Comparison of ENCODE assay signal across 14 mouse cellular contexts in the genomic region with DNA sequence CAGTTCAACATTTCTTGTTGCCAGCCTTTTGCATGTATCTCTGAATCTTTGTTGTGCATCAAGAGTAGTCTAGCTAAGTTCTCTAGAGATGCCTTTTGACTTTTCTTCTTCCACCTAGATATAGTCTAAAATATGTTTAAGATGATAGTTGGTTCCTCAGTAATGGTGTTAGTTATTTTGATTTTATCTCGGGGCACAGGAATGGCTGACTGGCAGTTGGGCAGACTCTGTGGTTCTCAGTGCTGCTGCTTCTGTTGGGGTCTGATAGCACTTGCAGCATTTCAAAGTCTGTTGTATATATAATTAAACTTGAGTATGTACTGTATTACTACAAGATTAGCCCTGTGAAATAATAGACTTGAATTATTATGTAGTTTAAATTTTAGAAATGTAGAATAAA.
DNase-seq lines count a peak whose midpoint lies in the region; ATAC-seq and TF ChIP-seq lines count a peak whose summit lies in the region.
"Had no signal": no experiment of that assay in that cellular context is flagged by ENCODE, and none has a peak within 500 bp of the region (broad histone marks: within the 10 kb centered on the region; RNA-seq: fewer than 3 reads in every experiment).

No protein-coding gene starts in this region.

- WGBS in heart, embryonic 14.5 days: 21% methylated on average over 1 of the region's 1 CpGs
- WGBS in heart, adult 2 months: 33% methylated on average over 1 of the region's 1 CpGs
- 9% methylated on average over 1 of the region's 1 CpGs for WGBS in liver, embryonic 12.5 days (ENCODE audit: insufficient replicate concordance)

- TF ChIP-seq CTCF in heart, adult 2 months (IDR thresholded peaks at IDR 0.05): no peak

- no peak for TF ChIP-seq POLR2A in heart, adult 2 months (IDR thresholded peaks at IDR 0.05; ENCODE audit: insufficient read depth, low read depth, low read length)

- H3K36me3 ChIP-seq in heart, embryonic 14.5 days (ENCODE audit: control insufficient read depth, insufficient read depth, low read length): no peaks in the 10 kb centered on the region
- H3K36me3 ChIP-seq in heart, adult 2 months (ENCODE audit: control insufficient read depth, insufficient read depth, low read length): peaks cover 6% of the 10 kb centered on the region; the same call in 1 of the 2 replicates
- no peaks in the 10 kb centered on the region for H3K36me3 ChIP-seq in liver, embryonic 12.5 days

- TF ChIP-seq EP300 in heart, adult 2 months (IDR thresholded peaks at IDR 0.05; ENCODE audit: insufficient read depth, low read depth, low read length): no peak

- H3K4me2 ChIP-seq in heart, embryonic 14.5 days (ENCODE audit: low read length): peak overlapping the region; percentile 12; the same call in 1 of the 2 replicates
- peak overlapping the region; percentile 41 for H3K4me2 ChIP-seq in liver, embryonic 12.5 days
- H3K4me2 ChIP-seq: forebrain, embryonic 13.5 days had no signal

- no peak for ATAC-seq in heart, embryonic 14.5 days (ENCODE audit: insufficient number of reproducible peaks, insufficient read depth, low FRiP score, low read depth)
- ATAC-seq in liver, embryonic 12.5 days: peak; percentile 47
- ATAC-seq in activated CD4-positive, CD25-positive, alpha-beta regulatory T cell, adult 4 months: no peak
- ATAC-seq: forebrain, embryonic 13.5 days; hindbrain, embryonic 16.5 days had no signal

- H3K79me2 ChIP-seq in heart, adult 2 months (replicated peaks; ENCODE audit: control insufficient read depth, insufficient read depth, low read length): peaks cover 5% of the 10 kb centered on the region

- peak overlapping the region in 1 of 2 experiments; percentile 31; a peak in 1 of 4 replicates for H3K27ac ChIP-seq in heart, embryonic 14.5 days (replicated peaks in 1 of 2; ENCODE audit: control insufficient read depth in 1 of 2, insufficient read depth in 1 of 2, low read depth in 2 of 2, low read length in 2 of 2)
- H3K27ac ChIP-seq in heart, adult 2 months: no peak overlapping the region
- peak overlapping the region; percentile 77 for H3K27ac ChIP-seq in liver, embryonic 12.5 days
- H3K27ac ChIP-seq: forebrain, embryonic 13.5 days had no signal

- no peak for DNase-seq in heart, adult 2 months
- peak; percentile 67 for DNase-seq in 416B (ENCODE audit: low read depth)
- peak; percentile 51 for DNase-seq in MEL-GATA-1-ER (ENCODE audit: extremely low read depth, low read depth)
- DNase-seq in ovary, postnatal 10 days (ENCODE audit: low spot score): no peak
- no peak for DNase-seq in gastrocnemius, postnatal 25 days
- DNase-seq: cerebellum, postnatal 14 days; kidney, adult 11 months; kidney, postnatal 36 days; midbrain, embryonic 14.5 days had no signal

- no peaks in the 10 kb centered on the region for H3K9me3 ChIP-seq in heart, embryonic 14.5 days (ENCODE audit: control insufficient read depth, low read length)
- H3K9me3 ChIP-seq in liver, embryonic 12.5 days (replicated peaks): no peaks in the 10 kb centered on the region
- H3K9me3 ChIP-seq: forebrain, embryonic 13.5 days had no signal

- H3K4me3 ChIP-seq in heart, embryonic 14.5 days (ENCODE audit: control insufficient read depth in 1 of 2, insufficient read depth in 1 of 2, low read depth in 1 of 2, low read length in 2 of 2): no peak overlapping the region
- no peak overlapping the region for H3K4me3 ChIP-seq in heart, adult 2 months
- H3K4me3 ChIP-seq in liver, embryonic 12.5 days: no peak overlapping the region
- H3K4me3 ChIP-seq: forebrain, embryonic 13.5 days had no signal

- intact Hi-C loops in heart, adult 2 months (cut with DNase I): loop anchor here (5.0 kb wide), 1 partner anchor 181 kb away; no protein-coding TSS in a partner anchor

- peaks cover 2 to 13% of the 10 kb centered on the region in 2 experiments for H3K4me1 ChIP-seq in heart, embryonic 14.5 days (ENCODE audit: control insufficient read depth in 2 of 2, insufficient read depth in 2 of 2, low read length in 2 of 2)
- peaks cover 2% of the 10 kb centered on the region for H3K4me1 ChIP-seq in heart, adult 2 months (ENCODE audit: control insufficient read depth, insufficient read depth, low read length)
- H3K4me1 ChIP-seq in liver, embryonic 12.5 days: peaks cover 43% of the 10 kb centered on the region

- H3K9ac ChIP-seq in heart, embryonic 14.5 days (ENCODE audit: low read length): no peak overlapping the region
- H3K9ac ChIP-seq in heart, adult 2 months (ENCODE audit: low read depth, low read length): no peak overlapping the region
- H3K9ac ChIP-seq in liver, embryonic 12.5 days: no peak overlapping the region
- H3K9ac ChIP-seq: forebrain, embryonic 13.5 days had no signal

- no peaks in the 10 kb centered on the region for H3K27me3 ChIP-seq in heart, embryonic 14.5 days (ENCODE audit: control insufficient read depth, insufficient read depth, low read length)
- no peaks in the 10 kb centered on the region for H3K27me3 ChIP-seq in heart, adult 2 months (ENCODE audit: control insufficient read depth, insufficient read depth, low read length)
- no peaks in the 10 kb centered on the region for H3K27me3 ChIP-seq in liver, embryonic 12.5 days (replicated peaks)
- H3K27me3 ChIP-seq: forebrain, embryonic 13.5 days had no signal

Comparison
In these comparisons a context has a peak if more than half of its experiments do, and no peak if none do; other contexts are left out.
1. DNase-seq: peak in 416B (single experiment) and MEL-GATA-1-ER (single experiment); none in heart, adult 2 months (0 of 2), ovary, postnatal 10 days (single experiment) and gastrocnemius, postnatal 25 days (single experiment).